Mouse (Mus musculus) thymus, postnatal 25 days (tissue): ENCODE results near the gene Csdc2.
"Not testable (repeated sequence)": the region's sequence is repeated elsewhere in the genome, so short reads cannot be mapped to it uniquely, and the experiment has no call there.

Experiments
- DNase-seq: peaks from one replicate; pipeline ENCODE4 v3.0.0; 2022

Csdc2 gene

DNA sequence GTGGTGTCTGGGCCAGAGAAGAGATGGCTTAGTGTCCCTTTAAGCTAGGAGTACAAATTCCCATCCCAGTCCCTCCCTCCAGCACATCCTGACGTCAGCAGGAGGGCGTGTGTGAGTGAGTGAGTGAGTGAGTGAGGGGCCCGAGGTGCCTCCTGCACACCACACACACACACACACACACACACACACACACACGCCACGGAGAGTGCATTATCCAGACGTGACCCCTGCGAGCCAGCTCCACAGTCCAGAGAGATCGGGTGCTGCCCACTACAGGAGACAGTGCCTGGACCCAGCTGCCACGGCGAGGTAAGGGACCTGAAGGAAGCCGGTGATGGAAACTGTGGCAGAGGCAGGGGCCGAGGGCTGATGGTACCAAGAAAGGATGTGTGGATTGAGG is at the start of gene Csdc2:
Gene Csdc2 (plus strand): TSS at position 81 of the 400 bp plus-strand sequence.
- DNase-seq = no peak

- DNase-seq = no peak
Measured at GRCm38 (mm10) chr15:81886795-81887550, 49.6 kb upstream of the Csdc2 start.

DNA sequence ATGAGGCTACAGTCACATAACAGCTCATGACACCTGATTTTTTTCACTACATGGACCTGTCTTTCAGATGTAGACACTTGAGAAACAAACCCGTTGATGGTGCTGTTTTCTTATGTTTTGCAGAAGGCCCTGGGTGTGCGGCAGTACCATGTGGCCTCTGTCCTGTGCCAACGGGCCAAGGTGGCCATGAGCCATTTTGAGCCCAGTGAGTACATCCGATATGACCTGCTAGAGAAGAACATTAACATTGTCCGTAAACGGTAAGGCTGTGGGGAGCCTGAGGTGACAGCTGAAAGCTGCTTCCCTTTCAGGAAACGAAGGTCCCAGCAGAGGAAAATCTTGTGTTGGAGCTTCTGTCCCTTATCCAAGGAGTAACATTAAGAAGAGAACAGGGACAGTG is 47.4 kb upstream of the Csdc2 start:
- no peak for DNase-seq

DNA sequence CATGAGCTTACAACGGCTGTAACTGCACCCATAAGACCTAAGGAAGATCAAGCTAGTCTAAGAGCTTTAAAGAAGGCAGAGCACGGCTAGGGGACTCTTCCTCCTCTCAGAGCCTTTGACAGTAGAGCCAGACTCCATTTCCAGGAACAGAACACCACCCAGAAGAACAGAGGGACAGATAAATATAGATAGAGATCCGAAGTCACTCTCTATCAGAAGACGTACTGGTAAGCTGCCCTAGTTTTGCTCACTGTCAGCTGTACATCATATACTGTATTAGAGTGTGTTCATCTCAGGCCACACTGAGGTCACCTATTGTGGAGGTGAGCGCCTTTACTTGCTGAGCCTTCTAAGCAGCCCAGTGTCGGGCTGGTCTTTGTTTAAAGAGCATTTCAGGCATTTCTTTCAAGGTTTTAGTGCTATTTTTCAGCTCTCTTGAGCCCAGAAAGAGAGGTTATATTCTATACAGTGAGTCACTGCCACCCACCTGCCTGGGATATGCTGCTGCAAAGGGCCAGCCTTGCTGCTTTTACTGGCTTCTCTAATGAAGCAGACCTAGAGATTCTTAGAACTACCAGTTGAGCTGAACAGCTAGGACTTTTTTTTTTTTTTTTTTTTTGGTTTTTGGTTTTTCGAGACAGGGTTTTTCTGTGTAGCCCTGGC is 45.3 kb upstream of the Csdc2 start:
- no peak for DNase-seq

- no peak for DNase-seq
Measured at GRCm38 (mm10) chr15:81891822-81892580, 44.6 kb upstream of the Csdc2 start.

DNA sequence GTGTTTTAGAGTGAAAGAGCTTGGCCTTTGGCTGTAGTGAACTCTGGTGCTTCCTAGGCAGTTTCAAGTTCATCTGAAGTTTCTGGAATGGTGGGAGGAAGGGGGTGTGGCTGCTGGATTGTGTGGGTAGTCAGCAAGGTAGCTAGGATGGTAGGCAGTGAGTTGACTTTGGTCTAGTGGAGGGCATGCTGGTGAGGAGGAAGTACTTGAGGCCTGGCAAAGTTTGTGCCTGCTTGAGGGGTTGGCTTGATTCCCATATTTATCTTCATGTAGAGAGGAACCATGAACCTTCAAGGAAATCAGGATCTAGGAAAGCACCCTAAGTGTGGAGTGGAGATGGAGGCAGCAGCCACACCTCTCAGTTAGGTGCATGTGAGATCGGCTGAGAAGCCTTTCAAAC is 42.6 kb upstream of the Csdc2 start:
- DNase-seq = no peak

DNA sequence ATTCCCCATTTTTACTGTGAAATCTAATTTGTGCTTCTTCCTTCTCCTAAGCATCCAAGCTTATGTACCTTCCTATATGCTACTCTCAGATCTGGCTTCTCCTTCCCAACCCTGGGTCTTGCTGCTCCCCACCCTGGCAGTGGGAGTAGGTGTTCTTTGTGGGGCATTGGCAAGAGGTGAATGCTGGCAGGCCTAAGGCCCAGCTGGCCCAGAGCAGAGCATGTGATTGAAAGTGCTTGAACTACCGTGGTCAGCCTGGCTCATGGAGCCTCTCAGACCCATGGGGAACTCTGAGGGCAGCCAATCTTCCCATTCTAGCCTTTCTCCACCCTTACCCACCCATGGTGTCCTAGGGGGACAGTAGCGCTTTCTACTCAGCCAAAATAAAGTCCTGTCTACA is 40.2 kb upstream of the Csdc2 start:
- no peak for DNase-seq

- DNase-seq = no peak
Measured at GRCm38 (mm10) chr15:81897607-81898285, 38.8 kb upstream of the Csdc2 start.

DNA sequence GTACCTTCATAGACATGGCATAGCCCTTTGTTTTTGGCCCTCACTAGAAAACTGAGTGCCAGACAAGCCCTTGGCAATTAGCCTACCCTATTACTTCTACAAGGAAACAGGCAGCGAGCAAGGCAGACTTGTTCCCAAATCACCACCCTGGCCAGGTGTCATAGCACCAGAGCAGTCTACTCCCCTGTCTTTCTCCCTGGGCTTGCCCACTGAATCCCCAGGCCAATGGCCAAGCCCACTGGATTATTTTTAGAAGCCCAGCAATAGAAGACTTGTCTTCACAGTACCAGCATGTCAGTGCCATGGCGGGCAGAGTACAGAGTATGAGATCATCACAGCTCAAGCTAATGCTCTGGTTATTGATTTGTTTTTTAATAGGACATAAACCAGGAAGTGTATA is 37.8 kb upstream of the Csdc2 start:
- DNase-seq = no peak

DNA sequence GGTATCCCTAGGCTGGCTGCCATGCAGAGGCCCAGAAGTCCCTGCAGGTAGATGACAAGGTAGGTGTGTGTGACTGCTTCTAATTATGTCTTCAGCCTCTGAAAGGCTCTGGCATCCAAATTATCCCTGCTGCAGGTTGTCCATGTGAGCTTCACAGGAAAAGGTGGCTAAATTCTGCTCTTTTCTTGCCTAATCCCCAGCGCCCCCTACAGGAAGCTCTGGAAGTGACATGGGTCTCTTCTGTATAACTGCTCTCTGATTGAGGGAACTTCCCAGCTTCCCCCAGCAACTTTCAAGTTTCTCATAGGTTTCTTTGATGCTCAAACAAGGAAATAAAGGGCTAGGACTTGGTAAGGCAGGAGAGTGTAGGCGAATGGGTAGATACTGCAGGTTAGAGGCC is 31.6 kb upstream of the Csdc2 start:
- peak; percentile 74 for DNase-seq

DNA sequence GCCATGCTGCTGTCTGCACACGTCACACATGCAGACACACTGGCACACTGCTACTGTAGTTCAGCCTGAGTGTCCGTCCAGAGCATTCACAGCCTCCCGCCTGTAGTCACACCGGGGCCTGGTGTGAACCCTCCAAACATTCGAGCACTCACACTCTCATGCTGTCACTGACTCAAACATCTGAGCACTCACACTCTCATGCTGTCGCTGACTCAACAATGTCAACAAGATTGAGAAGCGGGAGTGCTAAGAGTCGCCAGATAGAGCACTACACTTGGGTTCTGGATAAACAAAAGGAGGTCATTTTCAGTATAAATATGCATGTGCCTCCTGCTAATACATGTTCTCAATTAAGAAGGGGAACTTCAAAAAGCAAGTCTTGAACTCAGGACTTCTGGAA is 28.6 kb upstream of the Csdc2 start:
- no peak for DNase-seq

GRCm38 (mm10) chr15:81908767-81909166 is 27.8 kb upstream of the Csdc2 start:
- not testable (repeated sequence) for DNase-seq

DNA sequence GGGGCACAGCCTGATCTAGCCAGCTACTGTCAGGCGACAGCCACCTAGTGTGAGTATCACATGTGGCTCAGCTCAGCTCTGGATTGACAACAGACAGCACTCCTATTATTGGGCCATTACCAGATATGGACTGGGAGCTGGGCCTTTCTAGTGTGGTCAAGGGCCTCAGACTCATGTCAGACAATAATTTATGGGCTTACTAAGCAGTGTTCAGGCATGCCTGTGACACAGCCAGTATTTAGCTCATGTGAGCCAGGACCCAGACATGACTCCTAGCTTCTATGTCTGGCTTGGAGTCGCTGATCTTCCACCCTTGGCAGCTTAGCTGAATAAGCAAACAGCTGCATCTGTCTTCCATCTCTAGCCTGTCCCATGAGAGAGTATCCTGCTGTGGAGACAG is 24.1 kb upstream of the Csdc2 start:
- DNase-seq = no peak

- DNase-seq = no peak
Measured at GRCm38 (mm10) chr15:81914668-81915067, 21.9 kb upstream of the Csdc2 start.

DNA sequence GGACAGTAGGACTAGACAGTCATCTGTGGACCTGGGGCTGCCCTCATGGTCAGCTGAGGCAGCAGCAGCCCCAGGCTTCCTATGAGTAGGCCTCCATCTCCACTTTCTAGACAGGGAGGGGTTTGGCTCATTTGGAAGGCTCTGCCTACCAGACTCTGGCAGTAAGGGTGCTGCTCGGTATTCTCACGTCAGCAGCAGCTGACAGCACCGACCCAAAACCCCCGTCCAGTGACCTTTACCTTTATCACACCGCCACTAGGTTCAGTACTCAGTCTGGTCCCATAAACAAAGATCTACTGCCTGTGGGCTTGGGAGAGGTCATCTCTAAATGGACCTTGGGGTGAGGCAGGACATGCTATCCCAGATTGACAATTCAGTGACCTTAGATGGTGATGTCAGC is 20.9 kb upstream of the Csdc2 start:
- DNase-seq = no peak

DNA sequence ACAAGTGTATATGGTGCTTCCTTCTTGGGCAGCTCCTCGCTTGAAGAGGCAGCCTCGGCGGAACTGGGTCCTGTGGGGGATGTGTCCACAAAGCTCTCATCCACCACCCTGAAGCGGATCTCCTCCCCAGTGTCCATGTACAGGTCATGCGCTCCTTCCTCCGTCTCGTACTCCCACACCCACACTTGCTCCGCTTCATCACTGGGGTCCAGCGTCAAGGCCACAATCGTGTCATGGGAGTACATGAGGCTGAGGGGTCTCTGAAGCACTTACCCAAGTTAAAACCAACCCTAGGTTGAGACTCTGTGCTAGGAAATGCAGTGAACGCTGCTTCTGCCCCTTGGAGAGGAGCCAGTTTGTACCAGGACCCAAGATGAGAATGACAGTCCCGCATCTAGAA is 19.4 kb upstream of the Csdc2 start:
- no peak for DNase-seq

- peak; percentile 83 for DNase-seq
Measured at GRCm38 (mm10) chr15:81917621-81918463, 18.7 kb upstream of the Csdc2 start.

DNA sequence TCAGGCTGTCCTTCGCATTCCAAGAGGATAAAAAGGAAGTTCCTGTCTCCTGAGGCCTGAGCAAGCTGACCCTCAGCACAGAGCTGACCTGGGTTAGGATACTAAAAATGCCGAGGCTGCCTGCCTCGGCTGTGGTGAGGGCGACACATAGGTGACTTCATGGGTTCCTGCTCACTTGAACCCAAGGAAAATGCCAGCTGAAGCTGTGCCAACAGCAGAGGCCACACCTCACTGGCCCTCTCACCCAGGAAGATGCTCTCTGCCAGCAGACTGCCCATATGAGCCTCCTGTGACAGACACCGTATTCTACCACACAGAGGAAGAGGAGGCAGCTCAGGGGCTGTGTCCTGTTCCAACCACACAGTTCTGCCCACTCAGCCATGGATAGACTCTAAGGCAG is 17.5 kb upstream of the Csdc2 start:
- no peak for DNase-seq

GRCm38 (mm10) chr15:81920546-81921217 is 15.9 kb upstream of the Csdc2 start:
- no peak for DNase-seq

DNA sequence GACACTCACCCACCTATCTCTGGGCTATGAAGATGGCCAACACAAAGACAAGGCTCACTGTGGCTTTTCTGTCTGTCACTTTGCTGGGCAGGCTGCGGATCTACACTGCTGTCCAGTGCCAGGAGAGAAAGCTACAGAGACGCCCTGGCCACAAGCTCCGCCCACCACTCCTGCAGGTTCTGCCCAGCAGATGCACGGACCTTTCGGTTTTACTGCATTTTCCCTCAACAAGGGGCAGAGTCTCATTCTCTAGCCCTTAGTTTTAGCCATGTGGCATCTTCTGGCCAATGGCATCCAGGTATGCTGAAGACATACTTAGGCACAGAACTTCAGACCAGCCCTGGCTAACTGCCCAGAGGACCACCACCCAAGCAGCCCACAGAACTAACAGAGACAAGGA is 15.3 kb upstream of the Csdc2 start:
- DNase-seq = no peak

DNA sequence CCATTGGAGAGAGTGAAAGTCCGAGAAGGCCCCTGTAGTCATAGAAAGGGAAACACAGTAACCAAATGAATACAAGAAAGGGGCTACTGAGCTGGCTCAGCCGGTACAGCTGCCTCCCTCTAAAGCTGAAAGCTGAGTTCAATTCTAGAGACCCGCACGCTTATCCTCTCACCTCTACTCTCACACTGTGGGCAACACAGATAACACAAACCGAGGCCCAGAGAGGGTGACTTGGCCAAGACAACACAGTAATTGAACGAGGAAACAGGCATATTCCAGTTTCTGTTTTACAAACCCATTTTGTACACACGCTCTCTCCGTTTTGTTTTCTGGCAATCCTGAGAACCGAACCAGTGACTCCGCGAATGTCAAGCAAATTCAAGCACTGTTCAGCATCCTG is 11.6 kb upstream of the Csdc2 start:
- no peak for DNase-seq
